ENCODE assay signal across 13 mouse cellular contexts in genomic region chr4:55740062-55740461, GRCm38 (mm10).
DNase-seq lines count a peak whose midpoint lies in the region; ATAC-seq lines count a peak whose summit lies in the region.
"Had no signal": no experiment of that assay in that cellular context is flagged by ENCODE, and none has a peak within 500 bp of the region (broad histone marks: within the 10 kb centered on the region; RNA-seq: fewer than 3 reads in every experiment).

No protein-coding gene starts in this region.

- H3K4me1 ChIP-seq in forebrain, embryonic 16.5 days (replicated peaks; ENCODE audit: control insufficient read depth, insufficient read depth, low read length) = peaks cover 4% of the 10 kb centered on the region
- H3K4me1 ChIP-seq in forebrain, embryonic 12.5 days = no peaks in the 10 kb centered on the region
- no peaks in the 10 kb centered on the region for H3K4me1 ChIP-seq in kidney, embryonic 14.5 days (ENCODE audit: control insufficient read depth, insufficient read depth, low read length)
- H3K4me1 ChIP-seq: liver, embryonic 12.5 days; megakaryocyte, embryonic 14.5 days had no signal

- no peak overlapping the region for H3K27ac ChIP-seq in forebrain, embryonic 16.5 days (ENCODE audit: low read length)
- H3K27ac ChIP-seq in forebrain, embryonic 12.5 days = no peak overlapping the region
- H3K27ac ChIP-seq in kidney, embryonic 14.5 days (ENCODE audit: low read depth, low read length) = no peak overlapping the region
- H3K27ac ChIP-seq: liver, embryonic 12.5 days had no signal

- no peak overlapping the region for H3K9ac ChIP-seq in forebrain, embryonic 16.5 days (replicated peaks; ENCODE audit: low read depth, low read length)
- no peak overlapping the region for H3K9ac ChIP-seq in forebrain, embryonic 12.5 days
- no peak overlapping the region for H3K9ac ChIP-seq in kidney, embryonic 14.5 days (ENCODE audit: low read depth, low read length)
- H3K9ac ChIP-seq: liver, embryonic 12.5 days had no signal

- H3K9me3 ChIP-seq in forebrain, embryonic 16.5 days (ENCODE audit: control insufficient read depth, low read length) = no peaks in the 10 kb centered on the region
- no peaks in the 10 kb centered on the region for H3K9me3 ChIP-seq in forebrain, embryonic 12.5 days
- no peaks in the 10 kb centered on the region for H3K9me3 ChIP-seq in kidney, embryonic 14.5 days (ENCODE audit: control insufficient read depth, low read length)
- H3K9me3 ChIP-seq: liver, embryonic 12.5 days had no signal

- no peaks in the 10 kb centered on the region for H3K36me3 ChIP-seq in forebrain, embryonic 16.5 days (ENCODE audit: control insufficient read depth, insufficient read depth)
- H3K36me3 ChIP-seq in forebrain, embryonic 12.5 days (replicated peaks) = no peaks in the 10 kb centered on the region
- no peaks in the 10 kb centered on the region for H3K36me3 ChIP-seq in kidney, embryonic 14.5 days (ENCODE audit: control insufficient read depth, insufficient read depth, low read length)
- H3K36me3 ChIP-seq: liver, embryonic 12.5 days had no signal

- 48% methylated on average over 15 of the region's 15 CpGs for WGBS in forebrain, embryonic 16.5 days
- WGBS in forebrain, embryonic 12.5 days = 88% methylated on average over 15 of the region's 15 CpGs
- 72% methylated on average over 15 of the region's 15 CpGs for WGBS in kidney, embryonic 14.5 days

- no peak overlapping the region; the same call in 1 of the 2 replicates for H3K4me2 ChIP-seq in forebrain, embryonic 16.5 days (ENCODE audit: low read length)
- no peak overlapping the region for H3K4me2 ChIP-seq in forebrain, embryonic 12.5 days
- no peak overlapping the region for H3K4me2 ChIP-seq in kidney, embryonic 14.5 days (replicated peaks; ENCODE audit: low read depth, low read length)
- H3K4me2 ChIP-seq: liver, embryonic 12.5 days had no signal

- no peaks in the 10 kb centered on the region for H3K27me3 ChIP-seq in forebrain, embryonic 16.5 days (replicated peaks; ENCODE audit: control insufficient read depth, insufficient read depth, low read length)
- H3K27me3 ChIP-seq in forebrain, embryonic 12.5 days = no peaks in the 10 kb centered on the region
- H3K27me3 ChIP-seq in kidney, embryonic 14.5 days (ENCODE audit: control insufficient read depth, insufficient read depth, low read length) = no peaks in the 10 kb centered on the region
- H3K27me3 ChIP-seq: liver, embryonic 12.5 days; megakaryocyte, embryonic 14.5 days had no signal

- DNase-seq in lung, postnatal 10 days = peak; percentile 10
- DNase-seq in lung, postnatal 36 days = no peak
- DNase-seq in cerebellum, adult 11-12 months = peak; percentile 74
- DNase-seq in cerebellum, postnatal 36 days = peak; percentile 70 to 78
- DNase-seq: B cell, adult 2 months; kidney, postnatal 10 days; thymus, postnatal 36 days had no signal

- no peak overlapping the region for H3K4me3 ChIP-seq in forebrain, embryonic 16.5 days (replicated peaks; ENCODE audit: low read length)
- no peak overlapping the region for H3K4me3 ChIP-seq in forebrain, embryonic 12.5 days (replicated peaks)
- no peak overlapping the region for H3K4me3 ChIP-seq in kidney, embryonic 14.5 days (ENCODE audit: low read length)
- H3K4me3 ChIP-seq: liver, embryonic 12.5 days; megakaryocyte, embryonic 14.5 days had no signal

- ATAC-seq in forebrain, embryonic 16.5 days = peak; percentile 43; the same call in 1 of the 2 replicates
- no peak for ATAC-seq in forebrain, embryonic 12.5 days (ENCODE audit: low FRiP score)
- no peak for ATAC-seq in kidney, embryonic 14.5 days (ENCODE audit: low FRiP score, low TSS enrichment)
- ATAC-seq: intestine, embryonic 16.5 days; liver, embryonic 12.5 days had no signal
